Mouse (Mus musculus) ES-Bruce4 (cell line): ENCODE data around the gene Meis2.

Experiments used
- CTCF ChIP-seq: IDR thresholded peaks from one replicate; pipeline ENCODE4 v1.8.1; 2011; ENCODE audit warnings: low read depth, low read length
- POLR2A ChIP-seq: IDR thresholded peaks from one replicate; pipeline ENCODE4 v1.8.1; 2011; ENCODE audit warnings: low read length; ENCODE audit not compliant: insufficient read depth

GRCm38 (mm10) chr2:115889212-115889611, 176.4 kb downstream of the Meis2 start:
- no peak for TF ChIP-seq POLR2A
- TF ChIP-seq CTCF, result no peak
